Mouse (Mus musculus): Measurements from ENCODE around the gene Plppr4. TPM values are rescaled to one million over a fixed set of nuclear protein-coding genes. Genes with fewer than 3 reads are reported as not detected.

Gene Plppr4
- polyA plus RNA-seq, 1 experiment from 2014 or later, result 0.51 TPM

GRCm38 (mm10) chr3:117353940-117354339, 6.7 kb downstream of the Plppr4 start:
- WGBS, result 63% methylated on average over 2 of the region's 2 CpGs
- Histone ChIP-seq H3K4me3 (ENCODE audit: control insufficient read depth in 1 of 2, insufficient read depth in 1 of 2, low read depth in 1 of 2, low read length in 2 of 2) (no peak overlapping the region), H3K27me3 (ENCODE audit: control insufficient read depth, insufficient read depth, low read length) (no peaks in the 10 kb centered on the region)

GRCm38 (mm10) chr3:117346351-117346750, 14.3 kb downstream of the Plppr4 start:
- Histone ChIP-seq H3K9ac (ENCODE audit: low read length) (no peak overlapping the region), H3K27me3 (ENCODE audit: control insufficient read depth, insufficient read depth, low read length) (no peaks in the 10 kb centered on the region), H3K36me3 (ENCODE audit: control insufficient read depth, insufficient read depth, low read length) (no peaks in the 10 kb centered on the region), H3K4me2 (ENCODE audit: low read length) (no peak overlapping the region), H3K27ac (replicated peaks in 1 of 2; ENCODE audit: control insufficient read depth in 1 of 2, insufficient read depth in 1 of 2, low read depth in 2 of 2, low read length in 2 of 2) (no peak overlapping the region), H3K9me3 (ENCODE audit: control insufficient read depth, low read length) (no peaks in the 10 kb centered on the region), H3K4me1 (ENCODE audit: control insufficient read depth in 2 of 2, insufficient read depth in 2 of 2, low read length in 2 of 2) (no peaks in the 10 kb centered on the region), H3K4me3 (ENCODE audit: control insufficient read depth in 1 of 2, insufficient read depth in 1 of 2, low read depth in 1 of 2, low read length in 2 of 2) (no peak overlapping the region)
- 59% methylated on average over 1 of the region's 1 CpGs for WGBS
- no peak for ATAC-seq (ENCODE audit: insufficient number of reproducible peaks, insufficient read depth, low FRiP score, low read depth)

More at GRCm38 (mm10) chr3:117353940-117354339, 6.7 kb downstream of the Plppr4 start:
- no peaks in the 10 kb centered on the region for H3K9me3 ChIP-seq (ENCODE audit: control insufficient read depth, low read length)
- no peak overlapping the region for H3K9ac ChIP-seq (ENCODE audit: low read length)
- H3K27ac ChIP-seq (replicated peaks in 1 of 2; ENCODE audit: control insufficient read depth in 1 of 2, insufficient read depth in 1 of 2, low read depth in 2 of 2, low read length in 2 of 2), result no peak overlapping the region
- ATAC-seq (ENCODE audit: insufficient number of reproducible peaks, insufficient read depth, low FRiP score, low read depth), result no peak
- no peaks in the 10 kb centered on the region for H3K4me1 ChIP-seq (ENCODE audit: control insufficient read depth in 2 of 2, insufficient read depth in 2 of 2, low read length in 2 of 2)
- no peaks in the 10 kb centered on the region for H3K36me3 ChIP-seq (ENCODE audit: control insufficient read depth, insufficient read depth, low read length)
- H3K4me2 ChIP-seq (ENCODE audit: low read length), result no peak overlapping the region

- 88% methylated on average over 10 of the region's 10 CpGs for WGBS
- Histone ChIP-seq H3K4me1 (ENCODE audit: control insufficient read depth in 2 of 2, insufficient read depth in 2 of 2, low read length in 2 of 2) (no peaks in the 10 kb centered on the region), H3K9me3 (ENCODE audit: control insufficient read depth, low read length) (no peaks in the 10 kb centered on the region), H3K27ac (replicated peaks in 1 of 2; ENCODE audit: control insufficient read depth in 1 of 2, insufficient read depth in 1 of 2, low read depth in 2 of 2, low read length in 2 of 2) (no peak overlapping the region), H3K4me2 (ENCODE audit: low read length) (no peak overlapping the region), H3K9ac (ENCODE audit: low read length) (no peak overlapping the region), H3K27me3 (ENCODE audit: control insufficient read depth, insufficient read depth, low read length) (no peaks in the 10 kb centered on the region), H3K4me3 (ENCODE audit: control insufficient read depth in 1 of 2, insufficient read depth in 1 of 2, low read depth in 1 of 2, low read length in 2 of 2) (no peak overlapping the region), H3K36me3 (ENCODE audit: control insufficient read depth, insufficient read depth, low read length) (no peaks in the 10 kb centered on the region)
- ATAC-seq (ENCODE audit: insufficient number of reproducible peaks, insufficient read depth, low FRiP score, low read depth), result no peak
Measured at GRCm38 (mm10) chr3:117331502-117331901, 29.2 kb downstream of the Plppr4 start.

GRCm38 (mm10) chr3:117329485-117329884, 31.2 kb downstream of the Plppr4 start:
- Histone ChIP-seq H3K4me2 (ENCODE audit: low read length) (no peak overlapping the region), H3K9ac (ENCODE audit: low read length) (no peak overlapping the region), H3K4me1 (ENCODE audit: control insufficient read depth in 2 of 2, insufficient read depth in 2 of 2, low read length in 2 of 2) (no peaks in the 10 kb centered on the region), H3K27ac (replicated peaks in 1 of 2; ENCODE audit: control insufficient read depth in 1 of 2, insufficient read depth in 1 of 2, low read depth in 2 of 2, low read length in 2 of 2) (no peak overlapping the region), H3K36me3 (ENCODE audit: control insufficient read depth, insufficient read depth, low read length) (no peaks in the 10 kb centered on the region), H3K9me3 (ENCODE audit: control insufficient read depth, low read length) (no peaks in the 10 kb centered on the region), H3K27me3 (ENCODE audit: control insufficient read depth, insufficient read depth, low read length) (no peaks in the 10 kb centered on the region), H3K4me3 (ENCODE audit: control insufficient read depth in 1 of 2, insufficient read depth in 1 of 2, low read depth in 1 of 2, low read length in 2 of 2) (no peak overlapping the region)
- no peak for ATAC-seq (ENCODE audit: insufficient number of reproducible peaks, insufficient read depth, low FRiP score, low read depth)
- 67% methylated on average over 6 of the region's 6 CpGs for WGBS

- Histone ChIP-seq H3K9ac (ENCODE audit: low read length) (no peak overlapping the region), H3K4me2 (ENCODE audit: low read length) (no peak overlapping the region), H3K4me3 (ENCODE audit: control insufficient read depth in 1 of 2, insufficient read depth in 1 of 2, low read depth in 1 of 2, low read length in 2 of 2) (no peak overlapping the region), H3K27me3 (ENCODE audit: control insufficient read depth, insufficient read depth, low read length) (no peaks in the 10 kb centered on the region), H3K4me1 (ENCODE audit: control insufficient read depth in 2 of 2, insufficient read depth in 2 of 2, low read length in 2 of 2) (no peaks in the 10 kb centered on the region), H3K27ac (replicated peaks in 1 of 2; ENCODE audit: control insufficient read depth in 1 of 2, insufficient read depth in 1 of 2, low read depth in 2 of 2, low read length in 2 of 2) (no peak overlapping the region), H3K36me3 (ENCODE audit: control insufficient read depth, insufficient read depth, low read length) (no peaks in the 10 kb centered on the region), H3K9me3 (ENCODE audit: control insufficient read depth, low read length) (no peaks in the 10 kb centered on the region)
- WGBS, result 80% methylated on average over 5 of the region's 5 CpGs
- no peak for ATAC-seq (ENCODE audit: insufficient number of reproducible peaks, insufficient read depth, low FRiP score, low read depth)
Measured at GRCm38 (mm10) chr3:117326551-117326950, 34.1 kb downstream of the Plppr4 start.

GRCm38 (mm10) chr3:117319671-117320070, 41.0 kb downstream of the Plppr4 start:
- Histone ChIP-seq H3K9me3 (ENCODE audit: control insufficient read depth, low read length) (no peaks in the 10 kb centered on the region), H3K4me2 (ENCODE audit: low read length) (no peak overlapping the region), H3K9ac (ENCODE audit: low read length) (no peak overlapping the region), H3K27ac (replicated peaks in 1 of 2; ENCODE audit: control insufficient read depth in 1 of 2, insufficient read depth in 1 of 2, low read depth in 2 of 2, low read length in 2 of 2) (no peak overlapping the region), H3K27me3 (ENCODE audit: control insufficient read depth, insufficient read depth, low read length) (no peaks in the 10 kb centered on the region), H3K4me1 (ENCODE audit: control insufficient read depth in 2 of 2, insufficient read depth in 2 of 2, low read length in 2 of 2) (no peaks in the 10 kb centered on the region), H3K36me3 (ENCODE audit: control insufficient read depth, insufficient read depth, low read length) (no peaks in the 10 kb centered on the region), H3K4me3 (ENCODE audit: control insufficient read depth in 1 of 2, insufficient read depth in 1 of 2, low read depth in 1 of 2, low read length in 2 of 2) (no peak overlapping the region)
- ATAC-seq (ENCODE audit: insufficient number of reproducible peaks, insufficient read depth, low FRiP score, low read depth), result no peak
- WGBS, result 71% methylated on average over 3 of the region's 3 CpGs

- no peak for ATAC-seq (ENCODE audit: insufficient number of reproducible peaks, insufficient read depth, low FRiP score, low read depth)
- Histone ChIP-seq H3K9me3 (ENCODE audit: control insufficient read depth, low read length) (no peaks in the 10 kb centered on the region), H3K4me2 (ENCODE audit: low read length) (no peak overlapping the region), H3K27me3 (ENCODE audit: control insufficient read depth, insufficient read depth, low read length) (no peaks in the 10 kb centered on the region), H3K9ac (ENCODE audit: low read length) (no peak overlapping the region), H3K4me3 (ENCODE audit: control insufficient read depth in 1 of 2, insufficient read depth in 1 of 2, low read depth in 1 of 2, low read length in 2 of 2) (no peak overlapping the region), H3K27ac (replicated peaks in 1 of 2; ENCODE audit: control insufficient read depth in 1 of 2, insufficient read depth in 1 of 2, low read depth in 2 of 2, low read length in 2 of 2) (no peak overlapping the region), H3K4me1 (ENCODE audit: control insufficient read depth in 2 of 2, insufficient read depth in 2 of 2, low read length in 2 of 2) (no peaks in the 10 kb centered on the region), H3K36me3 (ENCODE audit: control insufficient read depth, insufficient read depth, low read length) (no peaks in the 10 kb centered on the region)
- WGBS, result 78% methylated on average over 4 of the region's 4 CpGs
Measured at GRCm38 (mm10) chr3:117313339-117313738, 47.3 kb downstream of the Plppr4 start.

- H3K4me1 ChIP-seq (ENCODE audit: control insufficient read depth in 2 of 2, insufficient read depth in 2 of 2, low read length in 2 of 2), result no peaks in the 10 kb centered on the region
- H3K9ac ChIP-seq (ENCODE audit: low read length), result no peak overlapping the region
- no peak overlapping the region for H3K4me2 ChIP-seq (ENCODE audit: low read length)
- no peak overlapping the region for H3K4me3 ChIP-seq (ENCODE audit: control insufficient read depth in 1 of 2, insufficient read depth in 1 of 2, low read depth in 1 of 2, low read length in 2 of 2)
- H3K27ac ChIP-seq (replicated peaks in 1 of 2; ENCODE audit: control insufficient read depth in 1 of 2, insufficient read depth in 1 of 2, low read depth in 2 of 2, low read length in 2 of 2), result no peak overlapping the region
- no peaks in the 10 kb centered on the region for H3K27me3 ChIP-seq (ENCODE audit: control insufficient read depth, insufficient read depth, low read length)
- H3K36me3 ChIP-seq (ENCODE audit: control insufficient read depth, insufficient read depth, low read length), result no peaks in the 10 kb centered on the region
- no peaks in the 10 kb centered on the region for H3K9me3 ChIP-seq (ENCODE audit: control insufficient read depth, low read length)
- no peak for ATAC-seq (ENCODE audit: insufficient number of reproducible peaks, insufficient read depth, low FRiP score, low read depth)
- WGBS, result 87% methylated on average over 7 of the region's 7 CpGs
Measured at GRCm38 (mm10) chr3:117312097-117312496, 48.6 kb downstream of the Plppr4 start.
